Mouse (Mus musculus) liver, embryonic 14.5 days (tissue): ENCODE results near the gene Mn1. TPM values are rescaled to one million over a fixed set of nuclear protein-coding genes. Genes with fewer than 3 reads are reported as not detected.

ENCODE experiments used
- ATAC-seq: fragments of 200-750 bp; cut with Nextera tagmentation; 2 replicates; pipeline ENCODE4 v1.8.0; 2017; ENCODE audit warnings: moderate number of reproducible peaks, mild to moderate bottlenecking, moderate library complexity; ENCODE audit not compliant: insufficient read depth
- DNase-seq, 3 experiments: peaks; one replicate each; pipeline ENCODE4 v3.0.0-alpha.2; 2012 to 2013; ENCODE audit warnings: low read depth in 3 of 3, low spot score in 3 of 3
- H3K27ac ChIP-seq: fragments of 300-500 bp; sonication (generic); 2 replicates; pipeline ENCODE4 v1.5.1; 2014; ENCODE audit warnings: moderate library complexity, mild to moderate bottlenecking, control low read depth, inconsistent platforms
- H3K27me3 ChIP-seq: fragments of 300-500 bp; sonication (generic); 2 replicates; pipeline ENCODE4 v1.6.1; 2014; ENCODE audit warnings: mild to moderate bottlenecking, low read length, moderate library complexity; ENCODE audit not compliant: control insufficient read depth, insufficient read depth
- H3K36me3 ChIP-seq: fragments of 300-500 bp; sonication (generic); replicated peaks from 2 replicates; pipeline ENCODE4 v1.6.1; 2014; ENCODE audit warnings: low read depth; ENCODE audit not compliant: control insufficient read depth, insufficient read depth
- H3K4me1 ChIP-seq, 2 experiments: fragments of 200-500 bp in 1 of 2; fragments of 300-500 bp in 1 of 2; sonication (generic) in 1 of 2; replicated peaks; 2 replicates each; pipeline ENCODE4 v1.6.1; 2012 to 2014; ENCODE audit warnings: antibody characterized with exemption in 1 of 2, inconsistent platforms in 1 of 2, low read length in 1 of 2; ENCODE audit not compliant: control insufficient read depth in 2 of 2, insufficient read depth in 2 of 2
- H3K4me2 ChIP-seq: fragments of 300-500 bp; sonication (generic); 2 replicates; pipeline ENCODE4 v1.6.1; 2014; ENCODE audit warnings: low read depth, mild to moderate bottlenecking, control low read depth, moderate library complexity
- H3K4me3 ChIP-seq, 2 experiments: fragments of 200-500 bp in 1 of 2; fragments of 300-500 bp in 1 of 2; sonication (generic) in 1 of 2; 2 replicates each; pipeline ENCODE4 v1.5.1; 2012 to 2014; ENCODE audit warnings: low read depth in 2 of 2, low read length in 2 of 2, mild to moderate bottlenecking in 2 of 2, control low read depth in 1 of 2, inconsistent platforms in 1 of 2, moderate library complexity in 1 of 2; ENCODE audit not compliant: insufficient read depth in 1 of 2
- H3K9ac ChIP-seq: fragments of 300-500 bp; sonication (generic); replicated peaks from 2 replicates; pipeline ENCODE4 v1.6.1; 2014; ENCODE audit warnings: mild to moderate bottlenecking, control low read depth, moderate library complexity
- H3K9me3 ChIP-seq: fragments of 300-500 bp; sonication (generic); 2 replicates; pipeline ENCODE4 v1.6.1; 2016; ENCODE audit warnings: low read length, mixed read lengths; ENCODE audit not compliant: control insufficient read depth
- CTCF ChIP-seq: IDR thresholded peaks from 2 replicates; pipeline ENCODE4 v1.5.1; 2016; ENCODE audit warnings: antibody characterized with exemption, low read depth, control low read depth
- EP300 ChIP-seq: IDR thresholded peaks from 2 replicates; pipeline ENCODE4 v1.6.1; 2016; ENCODE audit warnings: antibody characterized with exemption, low read depth
- WGBS: fragments of 180-500 bp; shearing (Covaris S2); extraction: QIAGEN DNeasy Blood & Tissue Kit; methylation state at CpG from one replicate; pipeline ENCODE4 v1.1.7; 2014; ENCODE audit not compliant: insufficient replicate concordance; 5-methylcytosine and 5-hydroxymethylcytosine counted together
- polyA plus RNA-seq, 2 experiments: library from polyadenylated mRNA; depleted of rRNA in 1 of 2; stranded (reverse) in 1 of 2; unstranded in 1 of 2; fragments of >200 nt; fragmentation: Nextera tagmentation in 1 of 2; extraction: Ambion mirVana in 1 of 2; gene quantifications; 2 replicates each; pipeline versions ENCODE4 v1.2.1 to v1.2.3; 2012 to 2014

The Mn1 gene
- polyA plus RNA-seq, 2 experiments: 0.44 to 0.81 TPM

GRCm38 (mm10) chr5:111446652-111447051, 29.5 kb downstream of the Mn1 start:
- no peak overlapping the region for H3K4me3 ChIP-seq
- no peak overlapping the region for H3K27ac ChIP-seq
- no peaks in the 10 kb centered on the region for H3K36me3 ChIP-seq
- ATAC-seq: no peak
- no peak overlapping the region for H3K4me2 ChIP-seq
- WGBS: 63% methylated on average over 7 of the region's 7 CpGs
- DNase-seq: no peak
- H3K9ac ChIP-seq: no peak overlapping the region
- H3K9me3 ChIP-seq: no peaks in the 10 kb centered on the region
- H3K27me3 ChIP-seq: no peaks in the 10 kb centered on the region
- no peaks in the 10 kb centered on the region for H3K4me1 ChIP-seq
- TF ChIP-seq EP300: no peak
- TF ChIP-seq CTCF: no peak

DNA sequence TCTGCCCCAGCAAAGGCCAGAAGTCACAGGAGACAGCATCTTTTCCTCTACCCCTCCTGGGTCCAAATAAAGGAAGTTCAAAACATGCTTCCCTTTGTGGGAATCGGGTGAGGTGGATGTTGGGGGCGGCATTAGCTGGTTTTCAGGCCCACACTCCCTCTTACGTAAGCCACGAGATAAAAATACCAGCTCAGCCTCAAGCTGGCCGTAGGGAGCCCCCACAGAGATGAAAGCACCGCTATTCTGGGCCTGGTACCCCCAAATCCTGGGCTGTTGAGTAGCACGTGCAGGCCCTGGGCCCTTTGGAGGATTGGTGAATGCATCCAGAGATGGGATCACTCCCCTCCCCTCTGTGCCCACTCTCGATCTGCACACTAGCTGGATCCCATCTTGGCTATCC, 32.5 kb downstream of the Mn1 start:
- TF ChIP-seq CTCF: no peak
- TF ChIP-seq EP300: no peak

GRCm38 (mm10) chr5:111454240-111454639, 37.1 kb downstream of the Mn1 start:
- DNase-seq (no peak), ATAC-seq (no peak)
- Histone ChIP-seq H3K9ac (no peak overlapping the region), H3K4me2 (no peak overlapping the region), H3K27ac (no peak overlapping the region), H3K9me3 (no peaks in the 10 kb centered on the region), H3K36me3 (no peaks in the 10 kb centered on the region), H3K4me3 (no peak overlapping the region), H3K27me3 (no peaks in the 10 kb centered on the region), H3K4me1 (no peaks in the 10 kb centered on the region)
- 69% methylated on average over 5 of the region's 5 CpGs for WGBS
- TF ChIP-seq CTCF (no peak), EP300 (no peak)

More for the DNA sequence above, 32.5 kb downstream of the Mn1 start:
- no peak overlapping the region for H3K27ac ChIP-seq
- H3K9ac ChIP-seq: no peak overlapping the region
- no peak overlapping the region for H3K4me3 ChIP-seq
- DNase-seq: no peak
- WGBS: 30% methylated on average over 8 of the region's 8 CpGs
- no peaks in the 10 kb centered on the region for H3K9me3 ChIP-seq
- H3K36me3 ChIP-seq: no peaks in the 10 kb centered on the region
- no peak overlapping the region for H3K4me2 ChIP-seq
- ATAC-seq: no peak
- H3K27me3 ChIP-seq: no peaks in the 10 kb centered on the region
- no peaks in the 10 kb centered on the region for H3K4me1 ChIP-seq

DNA sequence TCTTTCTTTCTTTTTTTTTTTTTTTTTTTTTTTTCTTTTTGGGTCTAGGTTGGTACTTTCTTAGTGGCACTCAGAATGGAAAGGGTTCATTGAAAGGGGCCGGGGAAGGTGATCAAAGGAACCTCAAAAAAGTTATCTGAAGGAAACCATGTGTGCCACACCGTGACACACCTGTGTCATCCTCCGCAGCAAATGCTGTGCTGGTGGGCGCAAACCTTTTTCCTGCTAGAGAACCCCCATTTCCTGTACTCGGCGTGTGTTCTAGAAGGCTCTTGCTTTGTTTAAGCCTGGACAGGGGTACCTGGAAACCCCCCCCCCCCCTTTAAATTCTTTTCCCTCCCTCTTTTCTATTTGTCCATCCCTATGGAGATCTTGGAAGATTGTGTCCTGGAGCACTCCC, 37.7 kb downstream of the Mn1 start:
- no peak overlapping the region for H3K27ac ChIP-seq
- H3K4me2 ChIP-seq: no peak overlapping the region
- WGBS: 58% methylated on average over 6 of the region's 6 CpGs
- no peak for TF ChIP-seq CTCF
- TF ChIP-seq EP300: no peak
- DNase-seq: no peak
- H3K27me3 ChIP-seq: no peaks in the 10 kb centered on the region
- no peak overlapping the region for H3K9ac ChIP-seq
- no peaks in the 10 kb centered on the region; a peak in 1 of 4 replicates for H3K4me1 ChIP-seq
- no peaks in the 10 kb centered on the region for H3K9me3 ChIP-seq
- no peaks in the 10 kb centered on the region for H3K36me3 ChIP-seq
- H3K4me3 ChIP-seq: no peak overlapping the region
- no peak for ATAC-seq

DNA sequence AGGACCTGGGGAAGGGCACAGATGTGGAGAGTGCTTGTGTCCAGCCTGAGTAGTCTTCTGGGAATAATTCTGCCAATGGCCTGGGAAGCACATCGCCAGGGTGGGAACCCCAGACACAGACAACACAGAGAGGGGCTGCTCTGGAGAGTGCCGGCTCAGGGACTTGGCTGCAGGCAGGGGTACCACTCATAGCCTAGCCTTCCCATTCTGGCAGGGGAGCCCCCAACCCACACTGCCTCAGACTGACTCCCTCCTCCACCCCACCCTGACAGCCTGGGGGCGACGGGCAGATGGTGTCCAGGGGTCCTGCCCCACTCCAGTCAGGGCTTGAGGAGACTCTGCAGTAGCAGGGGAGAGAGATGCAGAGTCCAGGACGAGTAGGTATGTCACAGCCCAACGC, 41.5 kb downstream of the Mn1 start:
- no peak overlapping the region for H3K9ac ChIP-seq
- ATAC-seq: no peak
- 68% methylated on average over 6 of the region's 6 CpGs for WGBS
- no peak overlapping the region for H3K4me3 ChIP-seq
- H3K4me2 ChIP-seq: no peak overlapping the region
- no peaks in the 10 kb centered on the region for H3K9me3 ChIP-seq
- no peak for TF ChIP-seq EP300
- TF ChIP-seq CTCF: no peak
- no peak for DNase-seq
- H3K27me3 ChIP-seq: no peaks in the 10 kb centered on the region
- H3K27ac ChIP-seq: no peak overlapping the region
- no peaks in the 10 kb centered on the region; a peak in 2 of 4 replicates for H3K4me1 ChIP-seq
- H3K36me3 ChIP-seq: no peaks in the 10 kb centered on the region
